Mouse (Mus musculus) embryo, embryonic 11 days (tissue): ENCODE data around the gene Copb1.
"Not testable (repeated sequence)": the region's sequence is repeated elsewhere in the genome, so short reads cannot be mapped to it uniquely, and the experiment has no call there.

Experiments used
- DNase-seq: peaks from one replicate; pipeline ENCODE4 v3.0.0-alpha.2; 2015

Gene Copb1

DNA sequence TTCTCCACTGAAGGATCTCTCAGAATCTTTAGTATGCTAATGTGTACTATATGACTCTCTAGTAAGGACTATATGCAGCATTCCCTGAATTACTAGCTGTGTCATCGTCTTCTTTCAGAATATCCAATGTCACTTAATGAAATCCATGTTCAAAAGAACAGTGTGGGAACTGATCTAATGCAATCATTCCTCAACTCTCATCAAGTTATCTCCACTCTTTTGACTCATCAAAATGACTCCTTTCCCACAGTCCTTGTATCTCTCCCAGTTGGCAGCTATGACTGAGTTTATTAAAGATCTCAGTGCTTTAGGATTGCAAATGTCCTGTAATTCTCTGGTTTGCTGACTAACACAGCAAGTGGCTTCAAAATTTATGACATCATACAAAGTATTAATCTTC, 40.1 kb downstream of the Copb1 start:
- no peak for DNase-seq

DNA sequence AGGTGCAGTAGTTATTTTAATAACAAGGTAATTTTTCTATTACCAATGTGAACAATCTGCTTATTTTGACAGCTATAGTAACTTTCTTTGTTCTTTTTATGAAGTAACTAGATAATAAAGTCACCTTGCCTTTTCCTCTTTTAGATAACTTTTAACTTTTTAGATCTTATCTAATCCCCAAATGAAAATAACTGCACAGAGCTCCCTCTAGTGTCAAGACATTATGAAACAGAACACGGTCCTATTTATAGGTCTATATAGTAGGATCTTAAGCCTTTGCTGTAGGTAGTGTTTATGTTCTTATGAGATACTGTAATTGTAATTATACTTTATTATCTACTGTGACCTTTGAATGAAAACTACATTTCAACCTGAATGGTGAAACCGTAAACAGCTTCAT, 41.0 kb downstream of the Copb1 start:
- DNase-seq = peak; percentile 61

GRCm38 (mm10) chr7:114210618-114211017, 43.9 kb downstream of the Copb1 start:
- DNase-seq = no peak

- no peak for DNase-seq
These were observed 44.7 kb downstream of the Copb1 start for GRCm38 (mm10) chr7:114209841-114210240.

- no peak for DNase-seq
These were observed 50.8 kb downstream of the Copb1 start for GRCm38 (mm10) chr7:114203491-114204359.

DNA sequence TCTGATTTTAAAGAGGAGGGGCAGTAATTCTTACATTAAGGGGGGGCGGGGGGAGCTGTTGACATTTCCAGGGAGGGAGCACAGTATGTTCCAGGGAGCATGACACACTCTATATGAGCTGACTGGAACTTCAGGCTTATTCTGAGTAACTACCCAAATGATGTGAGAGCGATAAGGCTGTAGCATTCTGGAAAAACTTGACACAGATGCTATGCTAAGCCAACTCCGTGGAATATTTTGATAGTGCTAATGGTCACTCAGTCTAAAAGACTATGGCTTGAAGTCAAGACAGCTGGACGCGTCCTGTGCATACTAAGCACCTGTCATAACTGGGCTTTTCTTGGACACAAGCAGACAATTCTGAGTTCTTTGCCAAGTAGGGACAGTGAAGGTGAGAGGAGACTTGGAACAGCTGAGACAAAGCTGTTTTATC, 51.5 kb downstream of the Copb1 start:
- no peak for DNase-seq

DNA sequence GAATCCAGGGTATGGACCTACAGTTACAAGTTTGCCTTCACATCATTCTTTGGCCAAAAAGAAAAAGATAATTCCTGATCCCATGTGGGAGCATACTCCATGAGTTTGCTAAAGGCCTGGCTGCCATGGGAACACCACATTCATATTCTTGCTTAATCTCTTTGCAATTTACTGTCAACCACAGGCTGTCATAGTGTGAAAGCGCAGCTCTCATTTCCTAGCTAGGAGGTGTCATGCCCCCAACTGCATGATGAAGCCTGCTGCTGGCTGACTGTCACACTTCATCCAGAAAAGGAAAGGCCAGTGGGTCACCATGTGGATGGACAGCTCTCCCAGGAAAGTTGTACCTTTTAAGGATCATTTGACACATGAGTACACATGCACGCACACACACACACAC, 53.9 kb downstream of the Copb1 start:
- DNase-seq = no peak

DNA sequence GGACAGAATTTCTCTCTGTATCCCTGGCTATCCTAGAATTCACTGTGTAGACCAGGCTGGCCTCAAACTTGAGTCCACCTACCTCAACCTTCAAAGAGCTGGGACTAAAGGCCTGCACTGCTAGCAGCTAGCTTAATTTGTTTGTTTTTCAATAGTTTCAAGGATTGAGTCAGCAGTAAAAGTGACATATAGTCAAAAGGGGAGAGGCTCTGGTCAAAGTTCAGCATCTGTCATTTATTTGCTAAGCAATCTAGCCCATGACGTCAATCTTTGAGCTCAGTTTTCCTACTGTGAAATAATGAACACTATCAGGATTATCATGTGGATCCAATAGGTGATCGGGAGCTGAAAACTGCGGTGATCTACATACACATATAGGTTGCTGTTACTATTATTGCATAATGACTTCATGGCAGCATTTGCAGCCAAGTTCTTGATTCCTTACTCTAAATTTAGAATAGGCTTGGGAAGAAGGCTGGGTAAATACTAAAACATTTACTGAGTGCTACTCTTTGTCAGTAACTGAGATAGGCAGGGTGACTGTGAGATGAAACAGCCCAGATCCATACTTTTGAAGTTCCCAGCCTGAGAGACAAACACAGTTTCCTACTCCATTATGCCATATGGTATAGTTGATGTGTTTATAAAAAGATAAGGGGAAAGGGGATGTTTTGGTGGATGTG, 54.9 kb downstream of the Copb1 start:
- DNase-seq = no peak

- no peak for DNase-seq
These were observed 56.3 kb downstream of the Copb1 start for GRCm38 (mm10) chr7:114198252-114198651.

DNA sequence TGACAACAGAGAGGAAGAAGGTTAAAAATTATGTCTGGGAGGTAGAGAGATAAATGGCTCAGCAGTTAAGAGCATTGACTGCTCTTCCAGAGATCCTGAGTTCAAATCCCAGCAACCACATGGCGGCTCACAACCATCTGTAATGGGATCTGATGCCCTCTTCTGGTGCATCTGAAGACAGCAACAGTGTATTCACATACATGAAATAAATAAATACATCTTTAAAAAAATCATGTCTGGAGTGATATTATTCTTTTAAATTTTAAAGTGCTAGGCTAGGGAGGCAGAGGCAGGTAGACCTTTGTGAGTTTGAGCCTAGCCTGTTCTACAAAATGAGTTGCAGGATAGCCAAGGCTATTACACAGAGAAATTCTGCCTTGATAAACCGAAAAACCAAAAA, 57.9 kb downstream of the Copb1 start:
- not testable (repeated sequence) for DNase-seq

- not testable (repeated sequence) for DNase-seq
These were observed 59.7 kb downstream of the Copb1 start for GRCm38 (mm10) chr7:114194788-114195187.

DNA sequence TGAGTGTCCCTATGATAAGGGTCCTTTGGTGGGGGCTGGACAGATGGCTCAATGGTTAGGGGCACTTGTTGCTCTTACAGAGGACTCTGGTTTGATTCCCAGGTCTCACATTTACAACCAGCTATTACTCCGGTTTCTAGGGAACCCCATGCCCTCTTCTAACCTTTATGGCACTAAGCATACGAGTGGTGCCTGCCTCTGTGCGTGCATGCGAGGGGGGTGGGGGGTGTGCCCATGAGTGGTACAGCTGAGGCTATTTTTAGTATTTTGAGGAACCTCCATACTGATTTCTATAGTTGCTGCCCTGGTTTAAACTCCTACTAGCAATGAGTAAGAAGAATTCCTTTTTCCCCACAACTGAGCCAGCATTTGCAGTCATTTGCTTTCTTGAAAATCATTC, 60.3 kb downstream of the Copb1 start:
- DNase-seq = no peak

- no peak for DNase-seq
These were observed 61.0 kb downstream of the Copb1 start for GRCm38 (mm10) chr7:114193284-114194067.

- DNase-seq = no peak
These were observed 61.9 kb downstream of the Copb1 start for GRCm38 (mm10) chr7:114192581-114192980.

GRCm38 (mm10) chr7:114183416-114183815, 71.1 kb downstream of the Copb1 start:
- DNase-seq = no peak

GRCm38 (mm10) chr7:114182708-114183107, 71.8 kb downstream of the Copb1 start:
- no peak for DNase-seq

GRCm38 (mm10) chr7:114181391-114181790, 73.1 kb downstream of the Copb1 start:
- DNase-seq = peak; percentile 49

DNA sequence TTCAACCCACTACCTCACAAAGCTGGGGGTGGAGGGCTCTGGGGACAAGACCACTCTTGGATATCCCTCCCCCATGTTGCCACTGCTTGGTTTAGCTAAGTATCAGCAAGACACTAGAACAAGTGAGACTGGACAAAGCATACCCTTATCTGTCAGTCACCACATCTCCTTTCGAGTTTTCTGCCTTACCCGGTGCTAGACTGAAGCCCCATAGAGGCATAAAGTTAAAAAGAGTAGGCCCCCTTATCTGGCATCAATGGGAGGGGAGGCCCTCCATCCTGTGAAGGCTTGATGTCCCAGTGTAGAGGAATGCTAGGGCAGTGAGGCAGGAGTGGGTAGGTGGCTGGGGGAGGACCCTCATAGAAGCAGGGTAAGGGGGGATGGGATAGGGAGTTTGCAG, 77.9 kb downstream of the Copb1 start:
- no peak for DNase-seq

DNA sequence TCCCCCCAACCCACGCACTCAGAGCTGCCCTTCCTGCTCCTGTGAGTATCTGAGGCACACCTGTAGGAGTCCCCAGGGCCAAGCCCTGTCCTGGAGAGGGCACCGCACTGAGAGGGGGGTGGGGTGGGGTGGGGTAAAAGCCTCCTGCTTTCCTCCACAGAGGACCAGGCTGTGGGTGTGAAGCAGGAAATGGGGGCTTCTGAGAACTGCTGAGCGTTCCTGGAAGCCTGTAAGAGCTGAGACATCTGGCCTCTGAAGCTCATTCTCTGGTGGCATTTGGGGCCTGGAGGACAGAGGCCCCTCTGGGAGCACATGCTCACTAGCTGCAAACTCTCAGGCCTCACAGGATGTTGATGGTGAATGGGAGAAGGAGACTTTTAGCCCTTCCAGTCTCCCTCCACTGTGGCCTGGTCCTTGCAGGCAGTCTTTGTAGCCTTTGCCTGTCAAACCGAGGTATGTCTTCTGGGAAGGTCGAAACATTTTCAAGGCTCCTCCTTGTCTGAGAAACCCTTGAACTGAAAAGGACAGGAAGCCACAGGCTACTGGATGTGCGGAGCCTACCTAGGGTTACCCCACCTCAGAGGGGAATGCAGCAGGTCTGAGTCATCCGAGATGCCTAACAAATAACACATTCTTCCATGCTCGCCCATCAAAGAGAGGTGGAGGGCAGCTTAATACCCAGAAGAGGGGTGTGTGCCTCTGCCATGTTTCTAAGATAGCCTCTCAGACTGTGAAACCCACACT, 83.0 kb downstream of the Copb1 start:
- DNase-seq = no peak

GRCm38 (mm10) chr7:114169996-114170395, 84.5 kb downstream of the Copb1 start:
- DNase-seq = no peak

GRCm38 (mm10) chr7:114169381-114169780, 85.1 kb downstream of the Copb1 start:
- DNase-seq = no peak
